ENCODE assay signal across 8 mouse cellular contexts in the genomic region with DNA sequence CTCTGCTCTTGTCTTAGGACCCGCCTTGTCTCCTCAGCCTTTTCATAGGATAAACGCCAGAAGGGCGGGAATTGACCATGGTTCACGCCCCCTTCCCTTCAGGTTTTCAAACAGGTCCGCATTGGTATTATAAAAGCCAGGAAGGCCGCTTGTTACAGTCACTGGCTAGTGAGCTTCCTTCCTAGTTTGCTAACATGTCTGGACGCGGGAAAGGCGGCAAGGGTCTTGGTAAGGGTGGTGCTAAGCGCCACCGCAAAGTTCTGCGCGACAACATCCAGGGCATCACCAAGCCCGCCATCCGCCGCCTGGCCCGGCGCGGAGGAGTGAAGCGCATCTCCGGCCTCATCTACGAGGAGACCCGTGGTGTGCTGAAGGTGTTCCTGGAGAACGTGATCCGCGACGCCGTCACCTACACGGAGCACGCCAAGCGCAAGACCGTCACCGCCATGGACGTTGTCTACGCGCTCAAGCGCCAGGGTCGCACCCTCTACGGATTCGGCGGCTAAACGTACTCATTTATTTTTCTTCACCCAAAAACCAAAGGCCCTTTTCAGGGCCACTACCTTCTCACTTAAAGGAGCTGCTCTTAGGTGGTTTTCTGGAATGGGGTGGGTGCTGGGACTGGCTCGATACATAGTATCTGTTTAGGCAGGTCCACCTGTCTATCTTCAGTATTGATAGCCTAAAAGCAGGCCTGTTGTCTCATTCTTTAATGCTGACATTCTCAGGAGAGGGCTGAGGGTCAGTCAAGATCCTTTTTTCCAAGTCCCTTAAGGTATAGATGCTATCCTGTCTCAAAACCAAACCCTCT. TPM values are rescaled to one million over a fixed set of nuclear protein-coding genes. Genes with fewer than 3 reads are reported as not detected.
DNase-seq lines count a peak whose midpoint lies in the region; ATAC-seq and TF ChIP-seq lines count a peak whose summit lies in the region.

A gene (plus strand): TSS at position 191 of the 811 bp plus-strand sequence.

- peak within 1 kb of the TSS; percentile 99 for H3K27ac ChIP-seq in forebrain, embryonic 13.5 days
- H3K27ac ChIP-seq in neural tube, embryonic 15.5 days (replicated peaks): peak within 1 kb of the TSS; percentile 81

- no peaks in the 10 kb centered on the region for H3K27me3 ChIP-seq in E14TG2a.4 (ENCODE audit: insufficient read depth, low read length)
- H3K27me3 ChIP-seq in forebrain, embryonic 13.5 days: no peaks in the 10 kb centered on the region
- no peaks in the 10 kb centered on the region for H3K27me3 ChIP-seq in neural tube, embryonic 15.5 days (replicated peaks)

- H3K9ac ChIP-seq in forebrain, embryonic 13.5 days: peak within 1 kb of the TSS; percentile 86
- H3K9ac ChIP-seq in neural tube, embryonic 15.5 days (replicated peaks): peak within 1 kb of the TSS; percentile 49

- intact Hi-C loops in heart, postnatal 10 days (cut with DNase I): loop anchor here (5.0 kb wide), 3 partner anchors 49 to 1539 kb away; a partner anchor contains a TSS

- ATAC-seq in cerebellum, adult (ENCODE audit: insufficient number of reproducible peaks, low FRiP score, low TSS enrichment): peak; percentile 89
- ATAC-seq in forebrain, embryonic 13.5 days: peak; percentile 91
- ATAC-seq in neural tube, embryonic 15.5 days (ENCODE audit: low FRiP score): peak; percentile 91

- no peaks in the 10 kb centered on the region for H3K36me3 ChIP-seq in E14TG2a.4 (ENCODE audit: insufficient read depth, low read length)
- no peaks in the 10 kb centered on the region for H3K36me3 ChIP-seq in forebrain, embryonic 13.5 days (ENCODE audit: poor library complexity, severe bottlenecking)
- H3K36me3 ChIP-seq in neural tube, embryonic 15.5 days: no peaks in the 10 kb centered on the region

- TF ChIP-seq CTCF in E14TG2a.4 (conservative IDR thresholded peaks at IDR 0.05; ENCODE audit: low read length): no peak

- WGBS in forebrain, embryonic 13.5 days: under 1% methylated on average over 43 of the region's 43 CpGs
- WGBS in neural tube, embryonic 15.5 days: under 1% methylated on average over 43 of the region's 43 CpGs

- peak within 1 kb of the TSS; percentile 89 for H3K4me2 ChIP-seq in forebrain, embryonic 13.5 days
- peak within 1 kb of the TSS; percentile 73 for H3K4me2 ChIP-seq in neural tube, embryonic 15.5 days

- no peaks in the 10 kb centered on the region for H3K9me3 ChIP-seq in E14TG2a.4 (ENCODE audit: low read length)
- no peaks in the 10 kb centered on the region for H3K9me3 ChIP-seq in forebrain, embryonic 13.5 days (replicated peaks)
- H3K9me3 ChIP-seq in neural tube, embryonic 15.5 days (replicated peaks): no peaks in the 10 kb centered on the region

- peak within 1 kb of the TSS; percentile 80 for H3K4me3 ChIP-seq in E14TG2a.4 (replicated peaks; ENCODE audit: low read length)
- peak within 1 kb of the TSS; percentile 54 for H3K4me3 ChIP-seq in forebrain, embryonic 13.5 days
- H3K4me3 ChIP-seq in neural tube, embryonic 15.5 days (replicated peaks): peak within 1 kb of the TSS; percentile 50

- peaks cover 47% of the 10 kb centered on the region for H3K4me1 ChIP-seq in E14TG2a.4 (replicated peaks; ENCODE audit: low read depth, low read length)
- H3K4me1 ChIP-seq in forebrain, embryonic 13.5 days: peaks cover 43% of the 10 kb centered on the region
- H3K4me1 ChIP-seq in neural tube, embryonic 15.5 days: peaks cover 33% of the 10 kb centered on the region

- peak; percentile 98 to 99 for DNase-seq in heart, postnatal 10 days
- peak; percentile 98 for DNase-seq in layer of hippocampus, adult 11-12 months (ENCODE audit: low spot score)
- DNase-seq in lung, adult 18-20 months: peak; percentile 98
- peak; percentile 95 for DNase-seq in testis, postnatal 14 days (ENCODE audit: low spot score)

RNA-seq across cellular contexts. Expression of the gene that starts here (rescaled TPM):
- 160 and 172 TPM in 2 replicates for polyA plus RNA-seq in forebrain, embryonic 13.5 days (2015; fragmentation: Nextera tagmentation; extraction: Ambion mirVana)
- 100 to 1,000 TPM; 167 to 189 TPM for total RNA-seq in heart, postnatal 10 days (2021)
- polyA plus RNA-seq in neural tube, embryonic 15.5 days (2015; fragmentation: Nextera tagmentation; extraction: Ambion mirVana): 31.8 and 54.1 TPM in 2 replicates

Comparison
In these comparisons a context has a peak if more than half of its experiments do, and no peak if none do; other contexts are left out.
1. Peak in every context shown above with its lines: DNase-seq, ATAC-seq, H3K4me3 ChIP-seq and H3K27ac ChIP-seq.